8 mouse cellular contexts compared by ENCODE assay signal in the genomic region with DNA sequence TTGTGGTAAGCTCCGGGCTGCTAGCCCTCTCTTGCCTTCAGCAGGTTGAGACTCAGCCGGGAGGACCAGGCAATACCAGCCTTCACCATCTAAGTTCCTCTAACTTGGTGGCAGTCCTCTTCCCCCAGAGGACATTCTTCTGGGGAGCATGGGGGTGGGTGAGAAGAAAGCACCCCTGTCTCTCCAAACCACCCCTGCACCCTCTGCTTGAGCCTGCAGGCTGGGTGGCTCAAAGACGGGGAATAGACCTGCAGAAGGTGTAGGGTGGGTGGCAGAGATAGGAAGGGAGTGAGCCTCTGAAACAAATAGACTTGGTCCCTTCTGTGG. TPM values are rescaled to one million over a fixed set of nuclear protein-coding genes. Genes with fewer than 3 reads are reported as not detected.
DNase-seq lines count a peak whose midpoint lies in the region; ATAC-seq and TF ChIP-seq lines count a peak whose summit lies in the region.
"Had no signal": no experiment of that assay in that cellular context is flagged by ENCODE, and none has a peak within 500 bp of the region (broad histone marks: within the 10 kb centered on the region; RNA-seq: fewer than 3 reads in every experiment).

No protein-coding gene starts in this region.

- TF ChIP-seq CTCF in liver, adult 2 months (IDR thresholded peaks at IDR 0.05; ENCODE audit: low read depth, low read length), result no peak
- TF ChIP-seq CTCF in small intestine, adult 2 months (IDR thresholded peaks at IDR 0.05; ENCODE audit: extremely low read depth, insufficient read length, insufficient replicate concordance, low read depth, low read length), result no peak

- 24% methylated on average over 3 of the region's 3 CpGs for WGBS in liver, adult 2 months
- whole genome bisulfite sequencing in forebrain, embryonic 11.5 days, result 16% methylated on average over 3 of the region's 3 CpGs
- WGBS in limb, embryonic 10.5 days, result 20% methylated on average over 3 of the region's 3 CpGs
- WGBS in small intestine, adult 2 months, result 16% methylated on average over 3 of the region's 3 CpGs

- TF ChIP-seq POLR2A in liver, adult 2 months (IDR thresholded peaks at IDR 0.05; ENCODE audit: extremely low read depth, insufficient read depth, low read length), result no peak
- no peak for TF ChIP-seq POLR2A in small intestine, adult 2 months (IDR thresholded peaks at IDR 0.05; ENCODE audit: low read depth, low read length)

- no peak overlapping the region for H3K27ac ChIP-seq in liver, adult 2 months (replicated peaks; ENCODE audit: insufficient read depth, low read depth, low read length)
- H3K27ac ChIP-seq in forebrain, embryonic 11.5 days (ENCODE audit: low read depth, low read length), result no peak overlapping the region
- H3K27ac ChIP-seq in limb, embryonic 10.5 days, result peak overlapping the region; percentile 74; the same call in 1 of the 2 replicates
- no peak overlapping the region for H3K27ac ChIP-seq in small intestine, adult 2 months (ENCODE audit: insufficient read depth, low read depth, low read length)
- H3K27ac ChIP-seq: liver, embryonic 15.5 days had no signal

- no peaks in the 10 kb centered on the region for H3K36me3 ChIP-seq in liver, adult 2 months (ENCODE audit: control insufficient read depth, insufficient read depth, low read length)
- no peaks in the 10 kb centered on the region for H3K36me3 ChIP-seq in forebrain, embryonic 11.5 days (ENCODE audit: control insufficient read depth, insufficient read depth, low read length)
- no peaks in the 10 kb centered on the region for H3K36me3 ChIP-seq in limb, embryonic 10.5 days
- H3K36me3 ChIP-seq in small intestine, adult 2 months (ENCODE audit: control insufficient read depth, insufficient read depth, low read length), result no peaks in the 10 kb centered on the region
- H3K36me3 ChIP-seq: liver, embryonic 15.5 days had no signal

- peak; percentile 3; the same call in 1 of the 2 replicates for ATAC-seq in forebrain, embryonic 11.5 days (replicated peaks; ENCODE audit: low FRiP score)

- H3K4me1 ChIP-seq in liver, adult 2 months (ENCODE audit: control insufficient read depth, insufficient read depth, low read length), result no peaks in the 10 kb centered on the region
- H3K4me1 ChIP-seq in forebrain, embryonic 11.5 days (replicated peaks; ENCODE audit: control insufficient read depth, insufficient read depth, low read length), result 0 out of 2 replicates have a peak, but pooled peaks cover 2% of the 10 kb centered on the region
- peaks cover 11% of the 10 kb centered on the region for H3K4me1 ChIP-seq in limb, embryonic 10.5 days
- no peaks in the 10 kb centered on the region for H3K4me1 ChIP-seq in small intestine, adult 2 months (ENCODE audit: control insufficient read depth, insufficient read depth, insufficient read length, low read length)
- H3K4me1 ChIP-seq: liver, embryonic 15.5 days had no signal

- no peak for DNase-seq in liver, adult 2 months (ENCODE audit: extremely low read depth, low read depth, low spot score)
- DNase-seq in liver, result no peak
- DNase-seq in forebrain, embryonic 11.5 days (ENCODE audit: low spot score), result no peak
- DNase-seq in limb, embryonic 10.5 days (ENCODE audit: low spot score), result no peak
- no peak for DNase-seq in cerebellum, adult 18-20 months
- no peak for DNase-seq in adrenal gland, adult (ENCODE audit: inconsistent age in 2 of 2, low spot score in 1 of 2)

- peak overlapping the region; percentile 27; the same call in 1 of the 2 replicates for H3K4me3 ChIP-seq in liver, adult 2 months (ENCODE audit: insufficient read depth, low read depth, low read length)
- H3K4me3 ChIP-seq in forebrain, embryonic 11.5 days (ENCODE audit: low read depth, low read length), result peak overlapping the region; percentile 61
- peak overlapping the region; percentile 69 for H3K4me3 ChIP-seq in limb, embryonic 10.5 days
- peak overlapping the region; percentile 11 for H3K4me3 ChIP-seq in small intestine, adult 2 months (ENCODE audit: low read depth, low read length)

- no peaks in the 10 kb centered on the region for H3K9me3 ChIP-seq in forebrain, embryonic 11.5 days (ENCODE audit: control insufficient read depth, low read length)
- no peaks in the 10 kb centered on the region for H3K9me3 ChIP-seq in limb, embryonic 10.5 days (replicated peaks)
- H3K9me3 ChIP-seq: liver, embryonic 15.5 days had no signal

- no peak overlapping the region for H3K9ac ChIP-seq in liver, adult 2 months (ENCODE audit: low read depth, low read length)
- H3K9ac ChIP-seq in forebrain, embryonic 11.5 days (ENCODE audit: low read length), result peak overlapping the region; percentile 68; the same call in 1 of the 2 replicates
- H3K9ac ChIP-seq: liver, embryonic 15.5 days had no signal

- H3K4me2 ChIP-seq in forebrain, embryonic 11.5 days (ENCODE audit: low read depth, low read length, severe bottlenecking), result peak overlapping the region; percentile 96

- H3K79me2 ChIP-seq in liver, adult 2 months (ENCODE audit: control insufficient read depth, insufficient read depth, low read length), result no peaks in the 10 kb centered on the region

- H3K27me3 ChIP-seq in liver, adult 2 months (ENCODE audit: control insufficient read depth, insufficient read depth, low read length), result peaks cover 12% of the 10 kb centered on the region; the same call in 1 of the 2 replicates
- H3K27me3 ChIP-seq in forebrain, embryonic 11.5 days (ENCODE audit: control insufficient read depth, insufficient read depth, low read length), result peaks cover 5% of the 10 kb centered on the region; the same call in 1 of the 2 replicates
- peaks cover 50% of the 10 kb centered on the region for H3K27me3 ChIP-seq in limb, embryonic 10.5 days (ENCODE audit: low read depth, poor library complexity, severe bottlenecking)
- H3K27me3 ChIP-seq in small intestine, adult 2 months (ENCODE audit: control insufficient read depth, insufficient read depth, low read length), result peaks cover 5% of the 10 kb centered on the region; the same call in 1 of the 2 replicates

RNA-seq across cellular contexts. Expression of gene Plppr5, which starts 1.3 kb away (rescaled TPM):
- 0.18 and 0.20 TPM in 2 replicates for total RNA-seq in liver, adult 2 months (2014; rRNA removed)
- 0.05 TPM in 1 of 2 replicates, not detected in the other for polyA plus RNA-seq in liver, adult 2 months (2012; rRNA removed)
- polyA plus RNA-seq in forebrain, embryonic 11.5 days (2014; fragmentation: Nextera tagmentation; extraction: Ambion mirVana), result 0.09 and 0.29 TPM in 2 replicates
- polyA plus RNA-seq in limb, embryonic 10.5 days (2016; fragmentation: Nextera tagmentation; extraction: Ambion mirVana), result 0.04 TPM in 1 of 2 replicates, not detected in the other
- 0.09 and 0.25 TPM in 2 replicates for polyA plus RNA-seq in small intestine, adult 2 months (2012; rRNA removed)

Comparison
In these comparisons a context has a peak if more than half of its experiments do, and no peak if none do; other contexts are left out.
1. H3K4me3 ChIP-seq: peak in every context shown above with its lines; median percentile 69 in limb, embryonic 10.5 days; 61 in forebrain, embryonic 11.5 days; 27 in liver, adult 2 months; 11 in small intestine, adult 2 months.